Mouse (Mus musculus) embryonic stem cell, embryonic (primary cell): ENCODE measurements around the gene Prpf6.

Experiments
- CTCF ChIA-PET, 4 experiments: fragments of 300-600 bp in 2 of 4; fragments of 350-600 bp in 2 of 4; sonication (Branson Sonifier 250); formaldehyde crosslinking; loops; one replicate each; lab custom pipeline; 2022; ENCODE audit warnings: inconsistent platforms in 2 of 4; lab: Charles Lee
- POLR2A ChIA-PET, 4 experiments: fragments of 300-600 bp in 2 of 4; fragments of 350-600 bp in 2 of 4; sonication (Branson Sonifier 250); formaldehyde crosslinking; loops; one replicate each; lab custom pipeline; 2022; ENCODE audit warnings: antibody characterized with exemption in 4 of 4, inconsistent platforms in 1 of 4; lab: Charles Lee

The Prpf6 gene

GRCm38 (mm10) chr2:181653523-181653922 lies 61.9 kb downstream of the Prpf6 start:
- CTCF ChIA-PET: interaction anchor here in 1 of 4 experiments (2.3 kb wide), 1 partner anchor 25 kb away, joined by 7 read pairs; no protein-coding TSS in a partner anchor
- POLR2A ChIA-PET: interaction anchor here in 1 of 4 experiments (1.4 kb wide), 1 partner anchor 18 kb away, joined by 3 read pairs; no protein-coding TSS in a partner anchor

DNA sequence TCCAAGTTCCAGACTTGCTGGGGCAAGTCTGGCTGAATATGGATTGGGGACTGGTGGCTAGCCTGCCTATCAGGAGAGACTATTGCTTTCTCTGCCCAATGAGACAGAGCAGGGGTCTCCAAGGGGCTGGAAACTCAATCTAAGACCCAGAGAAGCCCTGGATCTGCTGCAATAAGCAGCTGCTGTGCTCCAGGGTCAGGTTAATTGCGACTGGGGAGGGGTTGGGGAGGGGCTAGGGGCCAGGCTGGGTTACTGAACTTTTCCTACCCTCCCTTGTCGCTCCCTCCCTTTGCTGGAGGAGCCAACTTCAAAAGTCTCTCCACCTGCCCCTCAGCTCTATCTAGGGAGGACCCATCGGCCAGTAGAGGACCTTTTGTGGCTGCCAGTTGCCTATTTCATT lies 65.1 kb downstream of the Prpf6 start, which contains the start of gene Gm29797:
Gene Gm29797 (plus strand): TSS at position 301 of the 400 bp plus-strand sequence.
- ChIA-PET POLR2A (interaction anchor here in 2 of 4 experiments (0.6 to 1.6 kb wide), 4 partner anchors 16 to 103 kb away, joined by 3 to 4 read pairs (median 4); no protein-coding TSS in a partner anchor), CTCF (interaction anchor here in 2 of 4 experiments (1.0 to 10.8 kb wide), 4 partner anchors 12 to 22 kb away, joined by 4 to 160 read pairs (median 18); partner anchors contain the start of gene Tcea2 (in 1 of the 2))

- CTCF ChIA-PET: interaction anchor here in 2 of 4 experiments (1.0 to 10.8 kb wide), 5 partner anchors 13 to 21 kb away, joined by 4 to 160 read pairs (median 29); partner anchors contain the start of genes Sox18 (in 1 of the 2) and Tcea2 (in 1 of the 2)
- POLR2A ChIA-PET: interaction anchor here in 3 of 4 experiments (0.6 to 2.3 kb wide), 7 partner anchors 9 to 138 kb away, joined by 3 to 11 read pairs (median 3); no protein-coding TSS in a partner anchor
Measured at GRCm38 (mm10) chr2:181657441-181657840, 65.8 kb downstream of the Prpf6 start.

DNA sequence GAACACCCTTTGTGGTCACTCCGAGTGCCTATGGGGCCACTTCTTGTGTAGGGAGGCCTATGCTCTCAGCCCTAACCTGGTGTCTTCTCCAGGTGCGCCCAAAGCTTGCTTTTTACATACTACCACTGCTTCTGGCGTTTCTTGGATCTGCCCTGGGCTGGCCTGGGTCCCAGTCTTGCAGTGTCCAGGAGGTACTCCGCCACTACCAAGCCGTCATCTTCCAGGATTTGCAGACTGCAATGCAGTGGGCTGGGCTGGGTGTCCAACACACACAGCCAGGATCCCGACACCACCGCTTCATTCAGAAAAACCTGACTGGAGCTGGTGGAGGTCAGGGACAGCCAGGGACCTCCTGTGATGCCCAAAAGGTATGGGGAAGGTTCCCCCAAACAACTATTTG lies 66.9 kb downstream of the Prpf6 start:
- ChIA-PET CTCF (interaction anchor here (0.5 to 10.8 kb wide), 39 partner anchors 9 to 509 kb away, joined by 3 to 160 read pairs (median 5); partner anchors contain the start of genes Tcea2 (in 4 of the 4), Sox18 (in 2 of the 4) and Ppdpf (in 1 of the 4)), POLR2A (interaction anchor here (0.7 to 2.4 kb wide), 23 partner anchors 10 to 282 kb away, joined by 3 to 20 read pairs (median 4); partner anchors contain the start of genes Tcea2 (in 2 of the 4), Lkaaear1 (in 1 of the 4), Rgs19 (in 1 of the 4) and Samd10 (in 1 of the 4))

DNA sequence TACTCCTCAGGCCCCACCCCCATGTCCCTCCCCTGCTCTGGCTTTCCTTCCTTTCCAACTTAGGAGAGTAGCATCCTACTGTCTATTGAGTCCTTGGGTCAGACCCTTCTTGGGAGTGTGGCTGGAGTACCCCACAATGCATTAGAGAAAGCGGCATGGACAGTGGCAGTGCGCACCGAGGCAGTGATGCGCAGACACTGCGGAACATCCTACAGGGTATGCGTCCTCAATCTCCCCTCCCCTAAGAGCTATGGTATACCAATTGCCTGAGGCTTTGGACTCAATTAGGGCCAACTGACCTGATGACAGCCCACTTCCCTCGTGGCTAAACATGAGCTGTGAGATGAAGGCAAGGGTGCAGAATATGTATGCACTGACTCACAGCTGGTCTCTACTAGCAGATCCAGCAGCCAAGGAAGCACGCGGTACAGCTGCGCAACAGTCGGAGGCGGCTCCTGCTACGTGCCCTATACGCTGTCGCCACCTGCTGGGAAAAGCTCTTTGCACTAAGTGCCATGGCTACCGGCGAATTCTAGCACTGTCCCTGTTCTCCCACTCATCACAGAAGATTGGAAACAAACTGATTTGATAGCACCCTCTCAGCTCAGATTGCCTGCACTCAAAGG lies 67.4 kb downstream of the Prpf6 start:
- POLR2A ChIA-PET: interaction anchor here (0.7 to 2.4 kb wide), 33 partner anchors 10 to 283 kb away, joined by 3 to 20 read pairs (median 3); partner anchors contain the start of genes Lkaaear1 (in 2 of the 4), Tcea2 (in 2 of the 4), Polr3k (in 1 of the 4) and Rgs19 (in 1 of the 4)
- CTCF ChIA-PET: interaction anchor here (0.5 to 10.8 kb wide), 47 partner anchors 9 to 509 kb away, joined by 3 to 160 read pairs (median 4); partner anchors contain the start of genes Tcea2 (in 4 of the 4), Sox18 (in 2 of the 4), Ppdpf (in 1 of the 4) and Samd10 (in 1 of the 4)

DNA sequence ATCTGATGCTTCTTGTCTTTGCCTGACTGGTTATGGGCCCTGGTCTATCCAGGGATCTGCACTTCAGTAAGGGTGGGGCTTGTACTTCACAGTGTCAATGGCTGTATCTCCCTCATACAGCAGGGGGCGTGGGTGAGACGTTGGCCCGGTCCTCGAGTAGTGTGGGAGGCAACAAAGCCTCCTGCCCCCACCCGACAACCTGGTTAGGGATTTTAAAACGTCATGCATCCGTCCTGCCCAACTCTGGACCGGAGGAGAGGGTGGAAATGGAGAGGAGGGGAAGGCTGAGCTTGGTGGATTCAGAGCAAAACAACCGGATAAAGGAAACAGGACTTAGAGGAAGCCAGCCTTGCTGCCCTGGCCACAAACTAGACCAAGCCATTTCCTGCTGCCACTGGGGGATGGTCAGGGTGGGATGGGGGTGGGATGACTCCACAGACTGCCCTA lies 68.0 kb downstream of the Prpf6 start:
- CTCF ChIA-PET: interaction anchor here (0.5 to 10.8 kb wide), 43 partner anchors 8 to 510 kb away, joined by 3 to 160 read pairs (median 4); partner anchors contain the start of genes Tcea2 (in 4 of the 4), Sox18 (in 2 of the 4), Ppdpf (in 1 of the 4) and Samd10 (in 1 of the 4)

GRCm38 (mm10) chr2:181662620-181663297 lies 71.1 kb downstream of the Prpf6 start:
- ChIA-PET POLR2A (interaction anchor here in 3 of 4 experiments (0.6 to 2.4 kb wide), 9 partner anchors 9 to 47 kb away, joined by 3 to 11 read pairs (median 3); partner anchors contain the start of gene Sox18 (in 1 of the 3)), CTCF (interaction anchor here (0.5 to 10.8 kb wide), 9 partner anchors 15 to 511 kb away, joined by 3 to 160 read pairs (median 4); partner anchors contain the start of gene Tcea2 (in 2 of the 4))

More for the DNA sequence above, 68.0 kb downstream of the Prpf6 start:
- POLR2A ChIA-PET: interaction anchor here (0.7 to 2.4 kb wide), 31 partner anchors 10 to 205 kb away, joined by 3 to 20 read pairs (median 3); partner anchors contain the start of genes Lkaaear1 (in 2 of the 4), Tcea2 (in 2 of the 4), Polr3k (in 1 of the 4) and Rgs19 (in 1 of the 4)

DNA sequence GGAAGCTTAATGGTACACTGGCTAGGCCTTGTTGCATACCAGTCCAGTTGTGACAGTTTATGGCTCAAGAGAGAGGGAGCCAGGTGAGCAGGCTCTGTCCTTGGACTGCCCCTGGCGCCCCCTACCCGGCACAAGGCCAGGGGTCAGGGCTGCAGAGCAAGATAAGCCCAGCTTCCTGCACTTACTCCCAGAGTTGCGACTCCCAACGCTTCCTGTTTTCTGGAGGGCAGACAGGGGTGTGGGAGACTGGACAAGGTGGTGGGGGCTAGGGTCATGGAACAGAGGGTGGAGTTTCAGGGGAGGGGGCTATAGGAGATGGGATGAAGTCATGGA lies 71.6 kb downstream of the Prpf6 start:
- CTCF ChIA-PET: interaction anchor here (0.5 to 10.8 kb wide), 8 partner anchors 15 to 293 kb away, joined by 3 to 160 read pairs (median 6); partner anchors contain the start of gene Tcea2 (in 2 of the 4)
- POLR2A ChIA-PET: interaction anchor here in 3 of 4 experiments (0.5 to 2.4 kb wide), 10 partner anchors 10 to 418 kb away, joined by 3 to 11 read pairs (median 4); no protein-coding TSS in a partner anchor

DNA sequence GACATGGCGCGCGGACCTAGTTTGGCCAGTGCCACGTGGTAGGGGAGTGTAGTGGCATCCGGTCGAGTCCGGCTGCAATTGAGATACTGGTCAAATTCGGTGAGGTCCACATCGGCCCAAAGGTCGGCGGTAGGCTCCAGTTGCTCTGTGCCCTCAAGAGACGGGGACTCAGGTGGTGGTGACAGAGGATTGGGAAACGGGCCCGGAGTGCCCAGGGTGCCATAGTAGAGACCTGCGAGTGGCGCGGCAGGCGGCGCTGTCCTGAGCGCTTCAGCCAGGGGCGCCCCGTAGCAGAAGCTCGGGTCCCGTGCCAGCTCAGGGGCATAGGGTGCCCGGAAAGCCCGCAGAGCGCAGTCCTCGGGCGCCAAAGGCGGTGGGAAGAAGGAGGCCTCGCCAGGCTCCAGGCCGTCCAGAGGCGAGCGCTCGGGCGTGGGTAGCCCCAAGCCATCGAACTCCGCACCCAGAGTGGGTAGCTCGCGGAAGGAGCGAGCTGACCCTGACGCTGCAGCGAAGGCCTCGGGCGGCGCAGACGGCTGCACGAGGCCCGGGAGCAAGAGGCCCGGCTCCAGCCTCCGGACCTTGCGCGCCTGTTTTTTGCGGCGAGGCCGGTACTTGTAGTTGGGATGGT lies 78.7 kb downstream of the Prpf6 start:
- ChIA-PET CTCF (interaction anchor here (0.5 to 4.9 kb wide), 16 partner anchors 8 to 1548 kb away, joined by 3 to 32 read pairs (median 4); partner anchors contain the start of genes Tcea2 (in 2 of the 4), Gm29797 (in 1 of the 4) and Tpd52l2 (in 1 of the 4)), POLR2A (interaction anchor here in 3 of 4 experiments (0.5 to 2.9 kb wide), 13 partner anchors 8 to 822 kb away, joined by 3 to 11 read pairs (median 3); partner anchors contain the start of genes Dnajc5 (in 1 of the 3), Samd10 (in 1 of the 3) and Tcea2 (in 1 of the 3))

DNA sequence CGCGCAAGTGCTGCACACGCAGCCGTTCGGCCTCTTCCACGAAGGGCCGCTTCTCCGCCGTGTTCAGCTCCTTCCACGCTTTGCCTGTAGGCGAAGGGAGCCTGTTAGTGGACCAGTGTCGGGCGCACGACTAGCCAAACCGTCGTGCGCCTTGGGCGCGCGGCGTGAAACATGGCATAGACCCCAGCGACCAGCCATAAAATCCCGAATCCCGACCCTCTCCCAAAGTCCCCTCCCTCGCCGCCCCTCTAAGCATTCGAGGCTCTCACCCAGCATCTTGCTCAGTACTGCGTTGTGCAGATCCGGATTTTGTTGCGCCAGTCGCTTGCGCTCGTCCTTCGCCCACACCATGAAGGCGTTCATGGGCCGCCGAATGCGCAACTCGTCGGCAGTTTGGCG lies 79.2 kb downstream of the Prpf6 start:
- ChIA-PET POLR2A (interaction anchor here in 3 of 4 experiments (0.9 to 2.9 kb wide), 13 partner anchors 8 to 213 kb away, joined by 3 to 11 read pairs (median 3); partner anchors contain the start of genes Dnajc5 (in 2 of the 3), Samd10 (in 1 of the 3) and Tcea2 (in 1 of the 3)), CTCF (interaction anchor here (0.5 to 4.9 kb wide), 17 partner anchors 8 to 1548 kb away, joined by 3 to 32 read pairs (median 4); partner anchors contain the start of genes Tcea2 (in 2 of the 4), Gm29797 (in 1 of the 4) and Tpd52l2 (in 1 of the 4))

GRCm38 (mm10) chr2:181671326-181671725 lies 79.7 kb downstream of the Prpf6 start, which contains the start of gene Sox18:
Sox18 (minus strand) TSS chr2:181671640.
- POLR2A ChIA-PET: interaction anchor here in 3 of 4 experiments (0.7 to 2.9 kb wide), 11 partner anchors 8 to 213 kb away, joined by 3 to 11 read pairs (median 3); partner anchors contain the start of genes Dnajc5 (in 2 of the 3) and Tcea2 (in 1 of the 3)
- CTCF ChIA-PET: interaction anchor here in 3 of 4 experiments (0.5 to 4.9 kb wide), 9 partner anchors 9 to 105 kb away, joined by 3 to 29 read pairs (median 3); partner anchors contain the start of gene Tcea2 (in 1 of the 3)

GRCm38 (mm10) chr2:181671984-181672383 lies 80.3 kb downstream of the Prpf6 start:
- POLR2A ChIA-PET: interaction anchor here in 3 of 4 experiments (0.7 to 2.8 kb wide), 8 partner anchors 8 to 214 kb away, joined by 3 to 10 read pairs (median 4); partner anchors contain the start of genes Dnajc5 (in 2 of the 3) and Tcea2 (in 1 of the 3)
- CTCF ChIA-PET: interaction anchor here in 2 of 4 experiments (0.9 to 4.9 kb wide), 3 partner anchors 9 to 51 kb away, joined by 3 to 29 read pairs (median 3); no protein-coding TSS in a partner anchor

GRCm38 (mm10) chr2:181673501-181673900 lies 81.8 kb downstream of the Prpf6 start:
- CTCF ChIA-PET: interaction anchor here (0.5 to 4.9 kb wide), 9 partner anchors 14 to 151 kb away, joined by 3 to 29 read pairs (median 4); no protein-coding TSS in a partner anchor
- POLR2A ChIA-PET: interaction anchor here in 3 of 4 experiments (0.6 to 2.1 kb wide), 12 partner anchors 9 to 149 kb away, joined by 3 to 5 read pairs (median 4); partner anchors contain the start of gene Gm29797 (in 1 of the 3)

DNA sequence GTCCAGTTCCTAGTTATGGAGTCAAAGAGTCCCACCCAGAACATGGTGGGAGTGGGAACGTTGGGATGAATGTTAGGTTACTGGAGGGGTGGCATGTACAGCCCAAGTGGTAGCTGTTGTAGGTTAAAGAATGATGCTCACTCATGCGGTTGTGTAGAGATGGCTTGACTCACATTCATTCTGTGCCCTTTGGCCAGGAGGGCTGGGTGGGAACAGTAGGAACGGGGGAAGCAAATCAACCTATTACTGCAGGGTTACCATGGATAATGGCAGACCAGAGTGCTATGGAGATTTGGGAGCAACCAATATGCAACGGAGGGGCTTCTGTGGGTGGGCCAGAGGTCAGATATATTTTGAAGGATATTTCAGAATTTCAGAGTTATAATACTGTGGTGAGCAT lies 83.3 kb downstream of the Prpf6 start:
- CTCF ChIA-PET: interaction anchor here in 2 of 4 experiments (1.3 to 2.8 kb wide), 2 partner anchors 15 to 30 kb away, joined by 4 to 12 read pairs; no protein-coding TSS in a partner anchor

DNA sequence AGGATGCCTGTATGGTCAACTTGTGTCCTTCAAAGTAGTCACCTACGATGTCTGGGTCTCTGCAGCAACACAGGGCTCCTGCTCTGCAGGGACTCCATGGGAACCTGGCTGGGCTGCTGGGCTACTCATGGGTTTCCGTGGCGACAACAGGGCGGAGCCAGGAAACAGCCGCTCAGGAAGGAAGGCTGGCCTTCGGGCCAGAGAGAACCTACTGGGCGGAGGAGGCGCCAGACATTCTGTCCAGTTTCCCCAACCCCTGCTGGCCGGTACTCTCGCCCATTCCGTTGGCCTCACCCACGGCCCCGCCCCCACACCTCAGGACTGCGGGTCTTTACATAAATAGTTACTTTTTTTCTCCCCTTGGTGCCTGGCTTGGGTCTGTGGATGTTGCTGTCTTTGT lies 83.8 kb downstream of the Prpf6 start:
- ChIA-PET CTCF (interaction anchor here in 1 of 4 experiments (4.7 kb wide), 1 partner anchor 15 kb away, joined by 160 read pairs; the partner anchor contains the start of gene Gm29797), POLR2A (interaction anchor here in 3 of 4 experiments (1.1 to 1.7 kb wide), 3 partner anchors 12 to 14 kb away, joined by 3 to 4 read pairs (median 4); no protein-coding TSS in a partner anchor)

More for the DNA sequence above, 83.3 kb downstream of the Prpf6 start:
- POLR2A ChIA-PET: interaction anchor here in 3 of 4 experiments (0.6 to 1.7 kb wide), 7 partner anchors 12 to 182 kb away, joined by 3 to 4 read pairs (median 4); partner anchors contain the start of gene Abhd16b (in 1 of the 3)
